Mouse (Mus musculus): Measurements from ENCODE around the gene Tas2r115.

- no peak for TF ChIP-seq CTCF (IDR thresholded peaks at IDR 0.05; ENCODE audit: low read depth)
- TF ChIP-seq EP300 (optimal IDR thresholded peaks at IDR 0.05), result no peak
Measured at GRCm38 (mm10) chr6:132700907-132701306, 36.9 kb downstream of the Tas2r115 start, which contains the start of gene Tas2r121.

All from stomach, postnatal 0 days (tissue).